Mouse (Mus musculus) liver, adult 10 weeks (tissue): ENCODE measurements around the gene 4930595D18Rik. TPM values are rescaled to one million over a fixed set of nuclear protein-coding genes. Genes with fewer than 3 reads are reported as not detected.

Experiments used
- polyA plus RNA-seq: library from polyadenylated mRNA; stranded (reverse); fragments of 350-450 nt; fragmentation: Illumina TruSeq; extraction: RNeasy Lipid Tissue Mini Kit (QIAGEN cat#74804); gene quantifications from one replicate; pipeline ENCODE4 v1.2.3, GENCODE M21; 2014; ENCODE audit warnings: low read depth, low replicate concordance

4930595D18Rik gene
- polyA plus RNA-seq, result not detected

GRCm38 (mm10) chr12:111184476-111184875 lies at the start of gene 4930595D18Rik:
4930595D18Rik (minus strand) TSS chr12:111184491.

GRCm38 (mm10) chr12:111165831-111166591 lies 18.3 kb downstream of the 4930595D18Rik start, which contains the start of gene Traf3:
Traf3 (plus strand) TSS chr12:111166370.

Other genes starting within 250 kb of the 4930595D18Rik start
- not detected for gene Ankrd9, start 205.5 kb downstream of the 4930595D18Rik start, polyA plus RNA-seq
- 9.1 TPM for gene Rcor1, start 145.1 kb downstream of the 4930595D18Rik start, polyA plus RNA-seq
- gene Traf3, start 18.1 kb downstream of the 4930595D18Rik start, polyA plus RNA-seq, result 2.4 TPM
- gene Amn, start 86.6 kb upstream of the 4930595D18Rik start, polyA plus RNA-seq, result not detected
- 3.2 TPM for gene Cdc42bpb, start 193.2 kb upstream of the 4930595D18Rik start, polyA plus RNA-seq
- not detected for gene Lbhd2, start 222.3 kb upstream of the 4930595D18Rik start, polyA plus RNA-seq
- not detected for gene Exoc3l4, start 232.5 kb upstream of the 4930595D18Rik start, polyA plus RNA-seq